9 mouse cellular contexts compared by ENCODE assay signal in the genomic region with DNA sequence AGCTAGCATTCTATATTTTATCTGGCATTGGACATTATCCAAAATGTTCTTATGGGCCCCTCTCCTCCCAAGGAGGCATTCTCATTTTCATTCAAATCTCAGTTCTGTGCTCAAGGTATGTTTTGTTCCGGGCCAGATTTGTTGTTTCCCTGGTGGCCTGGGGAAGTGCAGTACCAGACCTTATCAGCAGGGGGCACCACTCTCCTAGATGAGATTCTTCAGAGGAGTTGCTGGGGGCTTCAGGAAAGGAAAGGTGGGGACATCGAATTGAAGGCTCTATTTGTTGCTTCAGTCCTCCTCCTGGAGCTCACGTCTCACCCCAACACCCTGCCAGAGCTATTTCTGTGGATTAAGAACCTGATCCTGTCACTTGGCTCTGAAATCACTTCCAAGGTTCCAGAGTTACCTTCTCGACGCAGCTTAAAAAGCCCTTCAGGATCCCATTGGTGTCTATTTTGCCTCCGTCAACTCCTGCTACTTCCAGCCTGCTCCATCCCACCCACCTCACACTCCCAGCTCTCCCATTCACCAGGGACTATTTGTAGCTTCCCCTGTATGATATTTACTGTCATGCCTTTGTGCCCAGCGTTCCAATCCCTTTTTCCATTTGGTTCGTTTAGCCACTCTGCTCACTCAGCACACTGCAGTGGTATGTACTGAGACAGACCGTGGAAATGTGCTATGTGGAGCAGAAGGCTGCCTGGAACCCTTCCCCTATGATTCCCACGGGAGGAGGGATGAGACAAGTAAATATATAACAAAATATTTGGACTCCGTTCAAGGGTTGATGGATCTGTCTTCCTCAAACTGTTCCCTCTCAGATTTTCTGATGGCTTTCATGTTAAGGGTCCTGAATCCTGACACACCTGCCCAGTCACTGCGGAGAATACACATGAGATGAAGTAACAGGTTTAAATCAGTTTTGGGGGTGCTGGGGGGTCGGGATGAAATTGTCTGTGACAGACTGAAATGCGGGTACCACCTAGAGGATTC. TPM values are rescaled to one million over a fixed set of nuclear protein-coding genes. Genes with fewer than 3 reads are reported as not detected.
A peak's percentile ranks its signal among the peaks of the same experiment; 100 is the strongest.
DNase-seq lines count a peak whose midpoint lies in the region; ATAC-seq and TF ChIP-seq lines count a peak whose summit lies in the region.
"Had no signal": no experiment of that assay in that cellular context is flagged by ENCODE, and none has a peak within 500 bp of the region (broad histone marks: within the 10 kb centered on the region; RNA-seq: fewer than 3 reads in every experiment).

No protein-coding gene starts in this region.

- TF ChIP-seq POLR2A in bone marrow macrophage, adult 2 months (IDR thresholded peaks at IDR 0.05; ENCODE audit: borderline replicate concordance, low read depth, low read length), result no peak

- intact Hi-C loops in left cerebral cortex, postnatal 36 days (cut with DNase I), result loop anchor here (2.0 to 10.0 kb wide), 4 partner anchors 35 to 267 kb away; a partner anchor contains a TSS

- H3K27ac ChIP-seq in midbrain, embryonic 10.5 days (replicated peaks), result no peak overlapping the region
- no peak overlapping the region for H3K27ac ChIP-seq in midbrain, embryonic 15.5 days
- H3K27ac ChIP-seq in bone marrow macrophage, adult 2 months (ENCODE audit: insufficient read depth, low read depth, low read length), result no peak overlapping the region
- no peak overlapping the region for H3K27ac ChIP-seq in heart, embryonic 16.5 days (ENCODE audit: low read length)
- H3K27ac ChIP-seq: embryonic facial prominence, embryonic 12.5 days had no signal

- peaks cover 27% of the 10 kb centered on the region for H3K4me1 ChIP-seq in midbrain, embryonic 10.5 days
- H3K4me1 ChIP-seq in midbrain, embryonic 15.5 days, result 0 out of 2 replicates have a peak, but pooled peaks cover 5% of the 10 kb centered on the region
- H3K4me1 ChIP-seq in bone marrow macrophage, adult 2 months (ENCODE audit: control insufficient read depth, insufficient read depth, low read length), result no peaks in the 10 kb centered on the region; the same call in 1 of the 2 replicates
- peaks cover 6% of the 10 kb centered on the region for H3K4me1 ChIP-seq in heart, embryonic 16.5 days (ENCODE audit: control insufficient read depth, insufficient read depth, low read length)

- no peaks in the 10 kb centered on the region for H3K36me3 ChIP-seq in midbrain, embryonic 10.5 days
- H3K36me3 ChIP-seq in midbrain, embryonic 15.5 days (replicated peaks), result no peaks in the 10 kb centered on the region
- H3K36me3 ChIP-seq in heart, embryonic 16.5 days (ENCODE audit: control insufficient read depth, insufficient read depth), result no peaks in the 10 kb centered on the region
- H3K36me3 ChIP-seq: embryonic facial prominence, embryonic 12.5 days had no signal

- ATAC-seq in midbrain, embryonic 15.5 days (replicated peaks), result no peak
- ATAC-seq in erythroid progenitor cell, adult 5-6 weeks (replicated peaks; ENCODE audit: low FRiP score, poor library complexity, severe bottlenecking), result 0 out of 2 replicates have a peak, but pooled peaks have one; percentile 47
- no peak for ATAC-seq in heart, embryonic 16.5 days (replicated peaks; ENCODE audit: extremely low read depth, insufficient read depth, low FRiP score)

- no peaks in the 10 kb centered on the region for H3K9me3 ChIP-seq in midbrain, embryonic 10.5 days (replicated peaks)
- H3K9me3 ChIP-seq in midbrain, embryonic 15.5 days, result no peaks in the 10 kb centered on the region
- H3K9me3 ChIP-seq in heart, embryonic 16.5 days (replicated peaks; ENCODE audit: control insufficient read depth, low read length), result no peaks in the 10 kb centered on the region
- H3K9me3 ChIP-seq: embryonic facial prominence, embryonic 12.5 days had no signal

- H3K4me2 ChIP-seq in midbrain, embryonic 15.5 days, result no peak overlapping the region
- peak overlapping the region; percentile 14; the same call in 1 of the 2 replicates for H3K4me2 ChIP-seq in heart, embryonic 16.5 days (ENCODE audit: low read depth, low read length)
- H3K4me2 ChIP-seq: embryonic facial prominence, embryonic 12.5 days had no signal

- no peak overlapping the region for H3K9ac ChIP-seq in midbrain, embryonic 15.5 days
- H3K9ac ChIP-seq in heart, embryonic 16.5 days (ENCODE audit: low read length), result no peak overlapping the region
- H3K9ac ChIP-seq: embryonic facial prominence, embryonic 12.5 days had no signal

- peak; percentile 77 for DNase-seq in midbrain, embryonic 10.5 days (ENCODE audit: low spot score)
- peak; percentile 68 to 79 for DNase-seq in left cerebral cortex, postnatal 36 days (ENCODE audit: low spot score in 2 of 2)
- DNase-seq in natural killer cell, adult 2 months (ENCODE audit: low spot score in 2 of 2), result peak; percentile 57 to 74
- DNase-seq in thymus, postnatal 0 days (ENCODE audit: low spot score), result peak; percentile 73

- H3K27me3 ChIP-seq in midbrain, embryonic 10.5 days (ENCODE audit: low read depth, poor library complexity, severe bottlenecking), result peaks cover 22% of the 10 kb centered on the region
- H3K27me3 ChIP-seq in midbrain, embryonic 15.5 days (replicated peaks), result no peaks in the 10 kb centered on the region
- H3K27me3 ChIP-seq in heart, embryonic 16.5 days (ENCODE audit: control insufficient read depth, insufficient read depth, low read length), result no peaks in the 10 kb centered on the region; the same call in 1 of the 2 replicates

- 64% methylated on average over 14 of the region's 14 CpGs for WGBS in midbrain, embryonic 10.5 days
- 56% methylated on average over 14 of the region's 14 CpGs for WGBS in midbrain, embryonic 15.5 days
- 49% methylated on average over 14 of the region's 14 CpGs for WGBS in heart, embryonic 16.5 days

- peak; percentile 98 for TF ChIP-seq CTCF in bone marrow macrophage, adult 2 months (IDR thresholded peaks at IDR 0.05; ENCODE audit: low read depth, low read length)

- no peak overlapping the region for H3K4me3 ChIP-seq in midbrain, embryonic 10.5 days
- no peak overlapping the region for H3K4me3 ChIP-seq in midbrain, embryonic 15.5 days
- no peak overlapping the region for H3K4me3 ChIP-seq in bone marrow macrophage, adult 2 months (ENCODE audit: insufficient read depth, low read length)
- no peak overlapping the region for H3K4me3 ChIP-seq in heart, embryonic 16.5 days (ENCODE audit: low read length)
- H3K4me3 ChIP-seq: embryonic facial prominence, embryonic 12.5 days had no signal

RNA-seq across cellular contexts. Expression of a gene that starts 13.6 kb away (rescaled TPM):
- 123 and 131 TPM in 2 replicates for polyA plus RNA-seq in midbrain, embryonic 10.5 days (2016; fragmentation: Nextera tagmentation; extraction: Ambion mirVana)
- polyA plus RNA-seq in midbrain, embryonic 15.5 days (2015; fragmentation: Nextera tagmentation; extraction: Ambion mirVana), result 143 TPM in 2 replicates
- polyA plus RNA-seq in bone marrow macrophage, adult 2 months (2012; ENCODE audit: insufficient read depth, insufficient read length, missing spikeins), result 35.9 and 40.1 TPM in 2 replicates
- total RNA-seq in erythroid progenitor cell, adult 5-6 weeks (2015; ENCODE audit: low replicate concordance), result 35.0 and 42.3 TPM in 2 replicates
- 38.7 and 50.4 TPM in 2 replicates for total RNA-seq in erythroid progenitor cell, adult 5-6 weeks (2017; ENCODE audit: low replicate concordance)
- polyA plus RNA-seq in heart, embryonic 16.5 days (2015; fragmentation: Nextera tagmentation; extraction: Ambion mirVana), result 71.2 and 73.0 TPM in 2 replicates
- 10 to 100 TPM; 64.1 to 66.7 TPM for total RNA-seq in left cerebral cortex, postnatal 36 days (2021)
- 93.1 and 95.3 TPM in 2 replicates for polyA plus RNA-seq in thymus, postnatal 0 days (2015; fragmentation: Nextera tagmentation; extraction: Ambion mirVana)

RNA-seq across cellular contexts. Expression of a gene that starts 15.7 kb away (rescaled TPM):
- polyA plus RNA-seq in midbrain, embryonic 10.5 days (2016; fragmentation: Nextera tagmentation; extraction: Ambion mirVana), result 170 and 198 TPM in 2 replicates
- 208 and 234 TPM in 2 replicates for polyA plus RNA-seq in midbrain, embryonic 15.5 days (2015; fragmentation: Nextera tagmentation; extraction: Ambion mirVana)
- polyA plus RNA-seq in bone marrow macrophage, adult 2 months (2012; ENCODE audit: insufficient read depth, insufficient read length, missing spikeins), result 113 and 124 TPM in 2 replicates
- 57.3 and 75.5 TPM in 2 replicates for total RNA-seq in erythroid progenitor cell, adult 5-6 weeks (2015; ENCODE audit: low replicate concordance)
- total RNA-seq in erythroid progenitor cell, adult 5-6 weeks (2017; ENCODE audit: low replicate concordance), result 61.7 and 70.0 TPM in 2 replicates
- polyA plus RNA-seq in heart, embryonic 16.5 days (2015; fragmentation: Nextera tagmentation; extraction: Ambion mirVana), result 135 and 157 TPM in 2 replicates
- 100 to 1,000 TPM; 173 to 187 TPM for total RNA-seq in left cerebral cortex, postnatal 36 days (2021)
- polyA plus RNA-seq in thymus, postnatal 0 days (2015; fragmentation: Nextera tagmentation; extraction: Ambion mirVana), result 120 and 142 TPM in 2 replicates
